Mouse (Mus musculus): ENCODE data around the gene Npas2.

Gene Npas2

DNA sequence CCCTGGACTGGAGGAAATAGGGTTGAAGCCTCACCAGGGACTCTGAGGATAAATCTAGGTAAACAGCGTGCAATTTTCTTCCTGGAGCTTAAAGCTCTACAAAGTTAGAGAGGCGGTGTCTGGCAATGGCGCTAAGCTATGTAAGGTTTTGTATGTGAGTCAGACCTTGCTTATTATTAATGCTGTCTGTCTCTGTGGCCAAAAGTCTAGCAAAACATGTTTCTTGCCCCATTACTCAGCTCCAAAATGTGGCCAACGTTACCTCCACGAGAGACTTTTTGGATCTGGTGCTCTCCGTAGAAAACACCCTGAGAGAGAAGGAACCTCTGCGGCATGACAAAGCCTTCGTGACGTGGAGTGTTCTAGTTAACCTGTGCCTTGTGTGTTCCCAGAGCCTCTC lies 93.5 kb downstream of the Npas2 start:
- DNase-seq = no peak

DNA sequence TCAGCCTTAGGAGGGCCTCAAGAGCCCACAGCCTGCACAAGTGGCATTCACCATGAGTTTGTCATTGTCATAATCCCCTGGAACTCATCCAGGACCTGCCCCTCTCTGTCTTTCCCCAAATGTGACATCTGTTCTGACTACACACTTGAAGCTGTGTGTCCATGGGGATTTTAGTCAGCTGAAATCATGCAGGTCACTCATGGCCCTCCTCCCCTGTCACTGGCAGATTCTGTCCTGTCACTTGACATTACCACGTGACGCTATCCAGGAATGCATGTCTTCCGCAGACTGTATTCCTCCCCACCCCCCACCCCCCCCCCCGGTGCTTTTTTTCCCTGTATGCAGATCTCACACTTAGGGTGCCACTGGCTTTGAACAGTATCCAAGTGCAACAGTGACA lies 94.3 kb downstream of the Npas2 start:
- no peak for DNase-seq

DNA sequence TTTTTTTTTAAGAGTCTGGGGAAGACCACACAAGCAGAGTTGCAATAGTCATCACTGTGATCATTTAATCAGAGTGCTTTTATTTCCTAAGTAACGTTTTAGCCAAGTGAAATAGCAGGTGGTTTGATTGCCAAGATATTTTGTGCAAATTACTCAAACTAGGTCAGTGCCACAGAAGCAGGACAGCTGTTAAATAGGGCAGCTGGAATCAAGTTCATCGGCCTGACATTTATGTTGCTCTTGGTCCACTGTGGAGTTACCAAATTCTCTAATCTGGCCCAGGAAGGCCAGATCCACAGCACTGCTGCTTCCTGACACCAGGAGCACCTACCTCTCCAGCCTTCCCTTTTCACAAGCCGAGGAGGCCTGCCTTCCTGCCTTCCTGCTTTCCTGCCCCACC lies 94.9 kb downstream of the Npas2 start:
- no peak for DNase-seq

DNA sequence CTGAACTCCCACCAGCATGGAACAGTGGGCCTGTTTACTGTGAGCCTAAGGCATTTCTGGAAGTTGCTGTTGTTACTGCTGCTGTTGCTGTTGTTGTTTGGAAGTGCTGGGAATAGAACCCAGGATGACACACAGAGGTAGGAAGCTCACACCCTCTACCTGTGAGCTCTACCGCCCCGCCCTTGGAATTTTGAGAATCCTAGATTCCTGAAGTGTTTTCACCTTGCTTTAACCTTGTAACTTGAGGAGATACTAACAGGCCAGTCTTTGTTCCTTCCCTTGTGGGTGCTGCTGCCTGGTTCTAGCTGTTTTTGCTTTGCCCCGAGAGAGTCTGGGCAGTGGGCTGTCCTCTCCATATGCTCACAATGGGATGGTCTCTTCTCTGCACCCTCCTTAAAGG lies 98.5 kb downstream of the Npas2 start:
- no peak for DNase-seq

DNA sequence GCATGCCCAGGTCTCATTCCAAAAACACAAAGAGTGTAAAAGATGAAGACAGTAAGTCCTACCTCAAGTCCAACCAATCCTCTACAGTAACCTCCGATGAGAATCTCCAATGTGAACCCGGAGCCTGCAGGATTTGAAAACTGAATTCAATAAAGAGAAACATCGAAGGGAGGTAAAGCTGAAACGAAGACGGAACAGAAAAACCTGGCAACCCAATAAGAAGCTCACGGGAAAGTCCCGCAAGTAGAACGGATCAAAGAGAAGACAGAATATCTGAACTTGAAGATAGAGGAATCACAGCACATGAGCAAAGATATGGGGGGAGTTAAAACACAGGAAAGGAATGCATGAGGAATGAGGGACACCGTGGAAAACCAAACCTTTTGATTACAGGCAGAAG lies 104.8 kb downstream of the Npas2 start:
- no peak for DNase-seq

DNA sequence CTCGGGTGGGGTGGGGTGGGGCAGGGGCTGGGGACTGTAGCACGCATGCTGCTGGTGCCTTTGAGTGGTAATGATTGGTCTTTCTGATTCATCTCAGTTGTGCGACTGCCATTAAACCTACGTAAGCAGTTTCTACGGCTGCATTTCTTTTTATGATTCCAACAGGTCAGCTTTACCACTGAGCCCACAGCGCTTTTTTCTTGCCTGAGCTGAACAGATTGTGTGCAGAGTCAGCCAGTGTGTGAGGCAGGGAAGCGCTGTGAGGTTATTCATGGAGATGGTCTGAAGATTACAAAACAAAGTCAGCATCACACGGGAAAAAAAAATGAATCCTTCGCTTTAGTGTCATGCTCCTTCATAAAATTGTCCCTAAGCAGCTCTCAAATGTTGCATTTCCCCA lies 106.7 kb downstream of the Npas2 start:
- DNase-seq = no peak

DNA sequence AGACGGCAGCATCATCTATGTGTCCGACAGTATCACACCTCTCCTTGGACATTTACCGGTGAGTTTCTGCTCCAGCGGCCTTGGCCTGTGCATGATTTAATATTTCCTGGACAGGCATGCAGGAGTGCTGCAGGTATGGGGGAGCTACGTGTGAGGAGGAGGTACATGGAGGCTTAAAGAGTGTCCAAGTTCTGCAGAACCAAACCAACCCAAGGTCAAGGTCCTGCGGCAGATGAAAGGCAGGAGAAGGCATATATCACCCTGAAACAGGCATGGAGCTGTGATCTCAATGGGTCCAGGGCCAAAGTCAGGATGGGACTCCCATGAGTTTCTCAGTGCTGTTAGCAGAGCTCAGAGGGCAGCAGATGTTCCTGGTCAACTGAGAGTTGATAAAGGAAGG lies 107.1 kb downstream of the Npas2 start:
- no peak for DNase-seq

DNA sequence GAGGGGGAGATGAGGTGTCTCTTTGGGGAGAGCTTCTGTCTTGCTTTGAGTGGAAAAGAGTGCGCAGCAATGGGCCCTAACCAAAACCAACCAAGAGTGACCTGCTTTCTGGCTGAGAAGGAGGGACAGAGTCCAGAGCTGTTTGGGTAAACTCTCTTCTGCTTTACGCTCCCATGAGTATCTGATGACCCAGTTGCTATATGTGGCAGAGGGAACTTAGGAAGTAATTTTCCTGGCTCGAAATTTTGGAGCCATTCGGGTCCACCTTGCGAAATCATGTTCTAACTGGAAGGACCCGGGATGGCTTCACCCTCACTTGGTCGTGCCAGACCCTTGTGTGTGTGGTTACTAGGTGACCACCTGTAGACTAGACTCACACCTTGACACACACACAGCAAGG lies 108.7 kb downstream of the Npas2 start:
- DNase-seq = no peak

DNA sequence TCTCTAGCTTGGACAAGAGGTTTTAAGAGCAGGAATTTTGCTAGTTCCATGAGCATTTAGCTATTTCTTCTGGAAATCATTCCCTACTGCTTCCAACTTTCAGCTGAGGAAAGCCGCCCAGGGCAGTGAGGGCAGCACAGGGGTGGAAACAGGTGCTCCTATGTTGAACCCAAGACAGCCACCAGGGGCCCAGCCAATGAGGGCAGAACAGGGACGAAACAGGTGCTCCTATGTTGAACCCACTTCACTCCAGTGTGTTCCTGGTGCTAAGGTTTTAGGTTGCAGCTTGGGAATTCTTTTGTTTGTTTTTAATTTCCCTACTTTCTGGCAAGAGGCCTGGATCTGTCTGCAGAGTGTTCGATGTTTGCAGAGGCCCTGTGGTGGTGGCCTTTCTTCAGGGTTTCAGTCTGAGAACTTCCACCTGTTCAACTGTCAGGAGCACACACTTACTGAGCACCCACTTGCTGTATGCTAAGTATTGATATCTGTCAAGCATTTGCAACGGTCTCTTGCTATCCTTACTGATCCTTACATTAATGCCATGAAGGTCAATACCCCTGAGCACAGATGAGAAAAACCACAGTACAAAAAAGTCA lies 109.6 kb downstream of the Npas2 start:
- DNase-seq = no peak

DNA sequence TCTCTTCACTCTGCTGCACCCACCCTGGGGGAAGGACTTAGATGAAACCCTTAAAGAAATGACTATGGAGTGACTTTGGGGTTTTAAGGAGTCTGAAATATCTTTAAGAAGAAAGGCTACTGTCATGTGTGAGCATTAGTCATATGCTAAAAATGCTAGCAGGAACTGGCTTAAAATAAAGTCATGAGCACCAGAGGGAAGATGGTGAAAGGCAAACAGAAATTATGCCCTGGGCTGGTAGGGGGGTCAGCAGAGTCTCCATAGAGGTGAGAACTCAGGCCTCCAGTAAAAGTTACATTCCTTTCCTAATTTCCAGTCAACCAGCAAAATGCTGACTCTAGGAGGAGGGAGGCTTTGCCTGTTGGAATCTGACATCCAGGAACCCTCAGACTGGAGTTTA lies 113.8 kb downstream of the Npas2 start:
- DNase-seq = no peak

DNA sequence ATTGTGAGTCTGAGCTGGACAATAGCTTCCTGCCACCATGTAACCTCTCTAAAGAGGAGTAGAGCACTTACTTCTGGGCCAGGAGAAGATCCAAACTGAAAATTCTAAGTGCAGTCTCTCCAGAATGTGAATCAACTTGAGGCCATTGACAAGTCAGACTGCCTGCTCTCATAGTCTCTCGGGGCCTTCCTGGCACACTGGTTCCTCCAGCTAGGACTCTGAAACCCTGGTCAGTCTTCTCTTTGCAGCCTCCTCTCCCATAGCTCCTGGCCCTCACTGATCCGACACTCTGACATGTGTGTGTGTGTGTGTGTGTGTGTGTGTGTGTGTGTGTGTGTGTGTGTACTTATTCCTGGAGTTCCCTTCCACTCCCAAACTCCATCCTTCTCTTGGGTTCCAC lies 114.4 kb downstream of the Npas2 start:
- DNase-seq = no peak

DNA sequence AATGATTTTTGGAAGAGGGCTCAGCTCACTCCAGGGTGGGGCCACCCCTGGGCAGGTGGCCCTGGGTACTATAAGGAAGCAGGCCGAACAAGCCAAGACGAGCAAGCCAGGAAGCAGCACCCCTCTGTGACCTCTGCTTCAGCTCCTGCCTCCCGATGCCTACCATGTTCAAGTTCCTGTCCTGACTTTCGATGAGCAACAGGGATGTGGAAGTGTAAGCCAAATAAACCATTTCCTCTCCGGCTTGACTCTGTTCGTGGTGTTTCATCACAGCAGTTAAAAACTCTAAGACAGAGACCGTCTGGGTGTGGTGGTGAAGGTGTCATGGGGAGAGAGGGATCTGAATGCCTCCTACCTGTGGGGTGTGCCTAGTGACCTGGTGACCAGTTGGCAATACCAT lies 116.0 kb downstream of the Npas2 start:
- no peak for DNase-seq

DNA sequence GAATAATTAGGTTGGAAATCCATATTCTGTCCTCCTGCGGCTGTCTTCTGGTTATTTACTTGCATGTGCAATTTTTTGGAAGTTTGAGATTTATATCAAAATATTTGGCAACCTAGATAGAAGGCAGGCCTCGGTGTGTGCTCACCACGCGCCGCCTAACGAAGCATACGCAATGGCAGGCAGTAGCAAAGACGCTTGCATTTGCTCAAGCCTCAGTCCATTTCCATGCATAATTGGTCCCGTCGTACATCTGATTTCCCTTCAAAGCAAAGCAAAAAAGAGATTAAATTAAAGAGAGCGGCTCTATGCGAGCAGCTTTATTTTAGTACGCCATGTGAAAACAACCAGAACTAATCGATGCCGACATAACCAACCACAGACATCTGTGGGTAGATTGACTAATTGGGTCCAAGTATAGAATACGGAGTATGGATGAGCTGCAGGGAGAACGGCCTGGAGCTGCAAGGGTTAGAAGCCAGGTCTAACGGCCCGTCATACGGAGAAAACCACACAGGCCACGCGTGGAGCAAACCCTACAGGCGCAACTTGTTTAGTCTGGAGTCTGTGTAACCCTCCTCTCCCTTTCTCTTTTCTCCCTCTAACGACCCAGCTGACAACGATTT lies 118.9 kb downstream of the Npas2 start:
- peak; percentile 24 to 42 for DNase-seq

DNA sequence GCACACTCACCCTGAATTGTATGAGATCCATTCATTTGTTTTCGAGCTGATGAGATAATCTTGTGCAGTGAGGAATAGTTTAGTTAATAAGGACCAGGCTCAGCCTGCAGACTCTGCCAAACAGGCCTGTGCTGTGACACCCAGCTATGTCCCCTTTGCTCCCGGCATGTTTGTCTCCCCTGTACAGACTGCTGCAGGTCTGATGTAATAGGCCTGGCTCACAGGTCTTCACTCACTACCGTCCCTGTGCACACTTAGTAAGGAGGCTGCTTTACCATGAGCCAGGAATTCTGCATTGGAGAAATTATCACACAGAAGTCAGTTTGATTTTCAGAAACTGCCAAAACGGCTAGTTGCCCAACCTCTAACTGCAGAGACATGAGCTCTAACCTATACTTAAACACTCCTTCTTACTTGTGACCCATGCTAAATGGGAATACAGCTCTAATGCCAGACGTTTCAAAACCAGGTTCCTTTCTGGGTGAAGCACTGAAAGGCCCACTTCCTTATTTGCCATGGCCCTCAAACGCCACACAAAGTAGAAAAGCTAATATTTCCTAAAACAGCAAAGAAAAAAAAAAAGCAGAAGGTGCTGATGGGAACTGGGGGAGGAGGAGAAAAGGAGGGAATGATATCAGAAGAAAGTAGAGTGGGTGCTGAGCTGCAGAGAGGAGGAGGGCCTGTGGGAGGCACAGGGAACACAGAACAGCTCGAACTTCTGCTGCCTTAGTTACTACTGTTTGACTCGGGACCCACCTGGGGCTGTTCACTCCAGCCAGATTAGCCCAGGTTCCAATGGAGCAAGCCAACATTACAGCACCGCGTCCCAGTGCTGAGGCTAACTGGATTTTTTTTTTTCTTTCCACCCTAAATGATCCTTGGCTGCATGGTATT lies 120.1 kb downstream of the Npas2 start:
- no peak for DNase-seq

DNA sequence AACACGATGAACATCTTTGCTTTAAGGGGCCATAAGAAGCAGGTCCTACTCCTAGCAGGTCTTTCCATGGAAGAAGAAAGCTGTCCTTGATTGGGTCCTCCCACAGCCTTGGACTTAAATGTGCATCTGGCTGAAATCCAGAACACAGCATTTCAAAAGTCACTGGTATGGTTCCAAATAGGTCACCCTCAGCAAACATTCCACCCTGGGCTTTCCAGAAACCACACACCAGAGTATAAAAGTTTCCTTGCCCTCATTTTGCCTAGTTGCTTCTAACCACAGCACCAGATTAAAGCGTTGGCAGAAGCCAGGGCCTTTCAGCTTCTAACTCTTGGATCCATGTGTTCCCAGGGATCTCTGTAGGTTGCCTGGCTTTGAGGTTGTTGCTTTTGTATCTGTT lies 124.4 kb downstream of the Npas2 start:
- peak in 1 of 2 experiments; percentile 30 for DNase-seq

DNA sequence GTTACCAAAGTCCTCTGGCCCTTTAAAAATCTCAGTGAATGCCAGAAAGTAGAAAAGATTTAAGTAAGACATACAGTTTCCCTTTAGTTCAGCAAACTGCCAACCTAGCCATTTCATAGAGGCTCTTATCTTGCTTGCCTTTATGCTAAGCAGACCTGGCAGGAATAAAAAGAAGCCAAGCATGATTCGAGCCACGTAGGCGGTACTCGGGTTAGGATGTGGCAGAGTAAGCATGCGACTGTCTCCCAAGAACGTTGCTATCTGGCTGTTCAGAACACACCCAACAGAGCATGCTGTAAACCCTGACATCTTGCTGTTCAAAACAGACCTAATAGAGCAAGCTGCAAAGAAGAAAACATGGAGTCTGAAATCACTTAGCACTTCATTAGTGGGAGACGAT lies 125.3 kb downstream of the Npas2 start:
- no peak for DNase-seq

DNA sequence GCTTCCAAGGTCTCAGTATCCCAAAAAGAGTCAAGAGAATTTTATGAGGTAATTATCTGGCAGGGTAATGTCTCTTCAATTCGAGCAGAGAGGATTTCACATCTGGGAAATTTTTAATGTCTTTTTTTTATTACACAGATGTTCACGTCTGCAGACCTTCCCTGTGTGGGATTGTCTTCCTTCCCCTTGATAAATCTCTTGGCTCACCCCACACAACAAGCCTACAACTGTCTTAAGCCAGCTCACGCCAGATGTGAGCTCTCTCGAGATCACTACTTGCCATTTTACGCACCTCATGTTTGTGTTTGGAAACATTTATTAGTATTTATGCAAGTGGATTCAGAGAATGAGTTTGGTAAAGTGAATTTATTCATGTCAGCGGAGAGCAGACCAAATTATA lies 128.4 kb downstream of the Npas2 start:
- DNase-seq = no peak

DNA sequence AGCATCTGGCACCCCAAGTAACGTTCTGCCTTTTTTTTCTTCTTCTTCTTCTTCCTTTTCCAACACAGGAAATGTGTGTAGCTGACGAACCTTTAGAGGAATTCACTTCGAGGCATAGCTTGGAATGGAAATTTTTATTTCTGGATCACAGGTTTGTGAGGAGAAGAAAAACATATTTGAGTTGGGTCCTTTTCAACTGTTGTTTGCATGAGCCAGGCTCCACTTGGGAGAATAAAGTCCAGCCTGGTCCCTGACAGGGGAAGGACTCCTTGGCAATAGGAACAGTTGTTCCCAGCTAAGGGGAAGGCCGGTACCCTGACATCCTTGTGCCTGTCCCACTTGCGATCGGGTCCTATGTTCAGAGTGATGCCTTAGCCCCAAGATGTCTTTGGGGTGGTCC lies 131.7 kb downstream of the Npas2 start:
- no peak for DNase-seq

DNA sequence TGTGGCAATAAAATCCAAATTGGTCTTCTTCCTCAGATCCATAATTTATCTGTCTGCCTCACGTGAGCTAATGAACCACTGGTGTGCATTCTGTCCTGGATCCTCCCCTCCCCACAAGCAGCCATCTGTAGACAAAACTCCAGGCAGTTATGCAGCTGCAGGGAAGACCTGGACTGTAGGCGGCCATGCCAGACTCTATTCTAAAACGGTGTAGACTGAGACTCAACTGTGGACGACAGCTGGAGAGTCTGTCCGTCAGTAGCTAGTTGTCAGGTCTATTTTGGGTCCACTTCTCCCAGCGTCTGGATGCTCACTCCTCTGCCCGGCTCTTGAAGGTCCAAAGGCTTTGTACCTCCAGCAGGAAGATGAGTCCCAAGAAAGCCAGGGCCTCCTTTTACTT lies 134.0 kb downstream of the Npas2 start:
- DNase-seq = no peak

DNA sequence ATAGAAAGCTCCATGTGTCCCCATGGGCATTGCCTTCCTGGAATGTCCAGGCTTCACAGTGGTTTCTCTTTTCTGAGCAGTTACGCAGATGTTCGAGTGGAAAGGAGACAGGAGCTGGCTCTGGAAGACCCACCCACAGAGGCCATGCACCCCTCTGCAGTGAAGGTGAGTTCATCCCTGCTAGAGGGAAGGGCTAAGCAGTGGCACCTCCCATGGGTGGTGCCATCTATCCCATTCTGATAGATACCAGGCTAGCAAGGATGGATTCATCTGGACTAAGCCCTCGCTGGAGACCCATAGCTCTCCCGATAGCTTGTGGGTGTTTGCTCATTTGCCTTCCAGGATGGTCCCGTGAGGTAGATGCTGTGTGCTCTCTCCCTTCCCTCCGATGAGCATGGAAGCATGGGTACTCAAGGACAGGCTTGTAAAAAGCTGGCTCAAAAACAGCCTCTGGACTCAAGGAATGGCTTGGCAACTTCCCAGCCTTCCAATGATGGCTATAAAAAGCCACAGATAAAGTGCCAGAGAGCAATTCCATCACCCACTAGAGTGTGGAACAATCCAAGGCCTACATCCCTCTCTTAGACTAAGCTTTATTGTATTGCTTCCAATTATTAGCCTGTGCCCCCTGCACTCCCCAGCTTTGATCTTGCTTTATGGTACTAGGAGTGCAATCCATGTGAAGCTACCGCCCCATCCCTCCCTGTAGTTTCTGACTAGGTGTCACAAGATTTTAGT lies 137.5 kb downstream of the Npas2 start:
- peak; percentile 50 to 65 for DNase-seq

DNA sequence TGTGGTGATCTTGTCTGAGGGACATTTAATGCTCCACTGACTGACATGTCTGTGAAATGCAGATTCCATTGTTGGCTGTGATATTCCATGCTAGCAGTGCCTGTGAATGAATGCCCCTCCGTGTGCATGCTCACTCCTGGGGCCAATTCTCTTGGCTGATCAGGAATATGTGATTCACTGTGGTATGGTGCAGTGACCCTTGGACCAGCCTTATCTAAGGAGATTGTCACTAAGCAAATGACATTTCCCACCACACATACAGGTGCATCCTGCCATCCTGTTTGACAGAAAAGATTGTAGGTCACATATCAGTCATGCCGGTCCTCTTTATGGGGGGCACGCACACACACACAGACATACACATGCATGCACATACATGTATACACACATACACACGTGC lies 138.9 kb downstream of the Npas2 start:
- no peak for DNase-seq

DNA sequence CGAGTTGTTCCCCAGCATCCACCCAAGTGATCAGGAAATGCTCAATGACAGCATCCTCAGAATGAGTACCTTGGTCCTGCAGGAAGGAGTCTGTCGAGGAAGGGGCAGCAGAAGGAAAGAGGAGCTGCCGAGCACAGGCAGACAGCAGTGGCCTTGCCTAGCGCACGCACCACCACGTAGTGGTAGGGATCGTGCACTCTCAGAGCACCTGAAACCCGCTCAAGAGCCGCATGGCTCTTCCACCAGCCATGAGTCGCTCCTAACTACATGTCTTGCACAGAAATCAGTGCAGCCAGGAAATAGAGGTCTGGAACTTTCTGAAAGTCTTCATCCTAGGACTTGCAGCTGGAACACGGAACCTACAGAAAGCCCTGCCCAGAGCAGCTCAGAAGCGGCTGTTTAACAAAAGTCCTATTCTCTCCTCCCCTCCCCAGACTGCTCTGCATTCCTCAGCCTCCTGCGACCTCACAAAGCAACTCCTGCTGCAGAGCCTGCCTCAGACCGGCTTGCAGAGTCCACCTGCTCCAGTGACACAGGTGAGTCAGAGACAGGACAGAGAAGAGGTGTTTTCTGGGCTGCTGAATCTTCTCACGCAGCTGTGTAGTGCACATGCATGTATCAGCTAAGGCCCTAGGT lies 142.1 kb downstream of the Npas2 start:
- DNase-seq = no peak

DNA sequence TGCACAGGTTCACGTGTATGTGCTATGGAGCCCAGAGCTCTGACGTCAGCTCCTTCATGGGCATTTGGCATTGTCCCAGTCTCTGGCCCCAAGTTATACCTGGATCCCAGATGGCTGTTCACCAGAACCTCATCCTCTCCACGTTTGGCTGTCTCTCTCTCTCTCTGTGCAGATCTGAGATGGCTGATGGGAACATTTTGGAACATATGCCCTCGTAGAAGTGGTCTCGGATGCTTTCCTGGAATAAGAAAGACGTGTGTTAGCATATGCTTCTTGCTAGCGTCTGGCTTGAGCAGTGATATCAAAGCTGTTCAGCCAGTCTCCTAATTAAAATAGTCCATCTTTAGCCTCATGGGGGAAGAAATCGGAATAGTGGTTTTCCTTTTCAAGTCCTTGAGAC lies 143.3 kb downstream of the Npas2 start:
- peak; percentile 26 to 38 for DNase-seq

All from cerebellum, postnatal 10 days (tissue).